Mouse (Mus musculus): ENCODE results near the gene Trpm5.

DNA sequence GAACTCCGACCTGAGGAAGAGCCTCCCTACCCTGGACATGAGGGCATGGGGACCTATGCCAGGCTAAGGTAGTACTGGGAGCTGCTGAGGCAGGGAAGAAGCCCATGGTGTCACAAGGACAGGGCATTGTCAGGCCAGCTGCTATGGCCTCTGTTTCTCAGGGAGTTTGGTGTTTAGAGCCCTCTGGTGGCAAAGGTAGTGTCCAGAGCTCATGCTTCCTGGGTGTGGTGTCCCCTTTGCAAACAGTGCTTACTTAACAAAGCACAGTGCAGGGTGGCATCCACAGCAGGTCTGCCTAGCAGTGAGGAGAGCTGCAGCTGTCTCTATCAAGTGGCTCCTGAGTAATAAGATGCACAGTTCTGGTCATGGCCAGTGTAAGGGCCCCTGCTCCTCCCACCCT, 16.4 kb upstream of the Trpm5 start:
- TF ChIP-seq CTCF (IDR thresholded peaks at IDR 0.05 in 2 of 3, conservative IDR thresholded peaks at IDR 0.05 in 1 of 3; ENCODE audit: control insufficient read depth in 1 of 3, insufficient read depth in 1 of 3, low read depth in 2 of 3, low read length in 3 of 3, poor library complexity in 1 of 3, severe bottlenecking in 1 of 3) (peak in 2 of 3 experiments; percentile 5 to 34; a peak in 2 of 6 replicates), NRF1 (IDR thresholded peaks at IDR 0.05; ENCODE audit: insufficient read depth, low read depth, low read length, poor library complexity, severe bottlenecking) (no peak), MYC (IDR thresholded peaks at IDR 0.05; ENCODE audit: low read depth, low read length) (no peak), RAD21 (IDR thresholded peaks at IDR 0.05; ENCODE audit: low read depth, low read length) (no peak; the same call in 1 of the 2 replicates), MAX (IDR thresholded peaks at IDR 0.05; ENCODE audit: low read length) (no peak), TAL1 (IDR thresholded peaks at IDR 0.05; ENCODE audit: low read length) (no peak)

All from MEL (cell line).